Mouse (Mus musculus) stomach, postnatal 0 days (tissue): ENCODE results near the gene Slc25a12.

Experiments used
- CTCF ChIP-seq: IDR thresholded peaks from 2 replicates; pipeline ENCODE4 v1.5.1; 2016; ENCODE audit warnings: antibody characterized with exemption, low read depth, mild to moderate bottlenecking, moderate library complexity
- EP300 ChIP-seq: optimal IDR thresholded peaks from 2 replicates; pipeline ENCODE3; 2016; ENCODE audit warnings: antibody characterized with exemption

- TF ChIP-seq CTCF (no peak), EP300 (no peak)
These were observed 88.5 kb downstream of the Slc25a12 start for GRCm38 (mm10) chr2:71278791-71279775.
